Mouse (Mus musculus) limb, embryonic 11.5 days (tissue): Measurements from ENCODE around the gene Slc25a23. TPM values are rescaled to one million over a fixed set of nuclear protein-coding genes. Genes with fewer than 3 reads are reported as not detected.

Experiments used
- ATAC-seq: fragments of 200-750 bp; cut with Nextera tagmentation; 2 replicates; pipeline ENCODE4 v1.8.0; 2017; ENCODE audit warnings: low read depth; ENCODE audit not compliant: insufficient number of reproducible peaks, low FRiP score, low TSS enrichment
- DNase-seq: peaks from one replicate; pipeline ENCODE4 v3.0.0-alpha.2; 2015; ENCODE audit warnings: low spot score
- H3K27ac ChIP-seq: fragments of 300-500 bp; sonication (generic); replicated peaks from 2 replicates; pipeline ENCODE4 v1.5.1; 2014; ENCODE audit warnings: low read depth, mild to moderate bottlenecking, low read length
- H3K27me3 ChIP-seq: fragments of 300-500 bp; sonication (generic); 2 replicates; pipeline ENCODE4 v1.6.1; 2014; ENCODE audit warnings: mild to moderate bottlenecking, low read length, mixed read lengths; ENCODE audit not compliant: control insufficient read depth, insufficient read depth
- H3K36me3 ChIP-seq: fragments of 300-500 bp; sonication (generic); 2 replicates; pipeline ENCODE4 v1.6.1; 2014; ENCODE audit warnings: mild to moderate bottlenecking, low read length, moderate library complexity, mixed read lengths; ENCODE audit not compliant: control insufficient read depth, insufficient read depth
- H3K4me1 ChIP-seq: fragments of 300-500 bp; sonication (generic); 2 replicates; pipeline ENCODE4 v1.6.1; 2014; ENCODE audit warnings: low read length, mixed read lengths; ENCODE audit not compliant: control insufficient read depth, insufficient read depth
- H3K4me2 ChIP-seq: fragments of 300-500 bp; sonication (generic); 2 replicates; pipeline ENCODE4 v1.6.1; 2014; ENCODE audit warnings: low read depth, mild to moderate bottlenecking, moderate library complexity; ENCODE audit not compliant: severe bottlenecking
- H3K4me3 ChIP-seq: fragments of 300-500 bp; sonication (generic); 2 replicates; pipeline ENCODE4 v1.5.1; 2014; ENCODE audit warnings: low read depth, low read length
- H3K9ac ChIP-seq: fragments of 300-500 bp; sonication (generic); 2 replicates; pipeline ENCODE4 v1.6.1; 2014; ENCODE audit warnings: mild to moderate bottlenecking, low read length
- H3K9me3 ChIP-seq: fragments of 300-500 bp; sonication (generic); 2 replicates; pipeline ENCODE4 v1.6.1; 2016; ENCODE audit warnings: low read length; ENCODE audit not compliant: control insufficient read depth
- whole genome bisulfite sequencing: fragments of 180-500 bp; shearing (Covaris S2); extraction: QIAGEN DNeasy Blood & Tissue Kit; methylation state at CpG from one replicate; pipeline ENCODE4 v1.1.7; 2014; 5-methylcytosine and 5-hydroxymethylcytosine counted together
- polyA plus RNA-seq: library from polyadenylated mRNA; unstranded; fragments of >200 nt; fragmentation: Nextera tagmentation; extraction: Ambion mirVana; gene quantifications from 2 replicates; pipeline ENCODE4 v1.2.1, GENCODE M21; 2014

Gene Slc25a23
- polyA plus RNA-seq, 1 experiment from 2014 or later, result 4.5 TPM

- Histone ChIP-seq H3K36me3 (no peaks in the 10 kb centered on the region), H3K27ac (no peak overlapping the region), H3K9ac (no peak overlapping the region), H3K4me3 (no peak overlapping the region), H3K4me1 (no peaks in the 10 kb centered on the region), H3K4me2 (no peak overlapping the region), H3K27me3 (no peaks in the 10 kb centered on the region), H3K9me3 (no peaks in the 10 kb centered on the region)
- DNase-seq (no peak), ATAC-seq (peak; percentile 53; the same call in 1 of the 2 replicates)
- 31% methylated on average over 5 of the region's 5 CpGs for WGBS
Observed at GRCm38 (mm10) chr17:57047406-57047805, 12.3 kb downstream of the Slc25a23 start.

- 76% methylated on average over 8 of the region's 8 CpGs for WGBS
- Histone ChIP-seq H3K36me3 (no peaks in the 10 kb centered on the region), H3K9me3 (no peaks in the 10 kb centered on the region)
Observed at GRCm38 (mm10) chr17:57041554-57041953, 18.1 kb downstream of the Slc25a23 start, which contains the start of gene Slc25a41. Gene Slc25a41 (minus strand): TSS chr17:57041654.

GRCm38 (mm10) chr17:57038978-57039377 lies 20.7 kb downstream of the Slc25a23 start:
- WGBS, result 39% methylated on average over 8 of the region's 8 CpGs
- ATAC-seq, result no peak
- H3K4me2 ChIP-seq, result no peak overlapping the region
- no peak overlapping the region for H3K27ac ChIP-seq
- no peak for DNase-seq
- H3K36me3 ChIP-seq, result no peaks in the 10 kb centered on the region
- H3K4me1 ChIP-seq, result no peaks in the 10 kb centered on the region
- H3K9ac ChIP-seq, result no peak overlapping the region
- no peaks in the 10 kb centered on the region for H3K9me3 ChIP-seq
- H3K4me3 ChIP-seq, result no peak overlapping the region
- peaks cover 8% of the 10 kb centered on the region; the same call in 1 of the 2 replicates for H3K27me3 ChIP-seq

More at GRCm38 (mm10) chr17:57041554-57041953, 18.1 kb downstream of the Slc25a23 start, which contains the start of gene Slc25a41:
- Histone ChIP-seq H3K27me3 (peaks cover 8% of the 10 kb centered on the region; the same call in 1 of the 2 replicates), H3K27ac (no peak within 1 kb of the TSS), H3K4me2 (no peak within 1 kb of the TSS), H3K9ac (no peak within 1 kb of the TSS), H3K4me1 (no peaks in the 10 kb centered on the region), H3K4me3 (no peak within 1 kb of the TSS)
- ATAC-seq, result no peak
- no peak for DNase-seq

- H3K9ac ChIP-seq, result no peak overlapping the region
- 85% methylated on average over 4 of the region's 4 CpGs for WGBS
- H3K4me2 ChIP-seq, result no peak overlapping the region
- H3K4me3 ChIP-seq, result no peak overlapping the region
- no peaks in the 10 kb centered on the region for H3K27me3 ChIP-seq
- no peaks in the 10 kb centered on the region for H3K9me3 ChIP-seq
- no peak for DNase-seq
- H3K4me1 ChIP-seq, result peaks cover 8% of the 10 kb centered on the region
- peaks cover 7% of the 10 kb centered on the region; the same call in 1 of the 2 replicates for H3K36me3 ChIP-seq
- no peak for ATAC-seq
- no peak overlapping the region for H3K27ac ChIP-seq
Observed at GRCm38 (mm10) chr17:57032854-57033253, 26.8 kb downstream of the Slc25a23 start.

- Histone ChIP-seq H3K4me3 (peak overlapping the region; percentile 75), H3K27ac (0 out of 2 replicates have a peak overlapping the region, but pooled peaks have one; percentile 25), H3K9ac (peak overlapping the region; percentile 24; the same call in 1 of the 2 replicates), H3K4me1 (peaks cover 8% of the 10 kb centered on the region), H3K4me2 (peak overlapping the region; percentile 44), H3K27me3 (no peaks in the 10 kb centered on the region), H3K9me3 (no peaks in the 10 kb centered on the region), H3K36me3 (peaks cover 12% of the 10 kb centered on the region; the same call in 1 of the 2 replicates)
- DNase-seq (peak; percentile 98), ATAC-seq (peak; percentile 96)
- WGBS, result 1% methylated on average over 38 of the region's 38 CpGs
Observed at GRCm38 (mm10) chr17:57031661-57032420, 27.8 kb downstream of the Slc25a23 start.

- H3K4me1 ChIP-seq, result peaks cover 8% of the 10 kb centered on the region
- peak within 1 kb of the TSS; percentile 75 for H3K4me3 ChIP-seq
- WGBS, result under 1% methylated on average over 89 of the region's 99 CpGs
- H3K27me3 ChIP-seq, result no peaks in the 10 kb centered on the region
- no peaks in the 10 kb centered on the region for H3K9me3 ChIP-seq
- H3K36me3 ChIP-seq, result peaks cover 15% of the 10 kb centered on the region; the same call in 1 of the 2 replicates
- peak within 1 kb of the TSS; percentile 91 for H3K27ac ChIP-seq
- DNase-seq (peak; percentile 69), ATAC-seq (no peak)
- peak within 1 kb of the TSS; percentile 99 for H3K9ac ChIP-seq
- peak within 1 kb of the TSS; percentile 97 for H3K4me2 ChIP-seq
Observed at GRCm38 (mm10) chr17:57030931-57031660, 28.6 kb downstream of the Slc25a23 start, which contains the start of gene Khsrp. Gene Khsrp (minus strand): TSS chr17:57031522.

GRCm38 (mm10) chr17:57029691-57030090 lies 30.0 kb downstream of the Slc25a23 start:
- 39% methylated on average over 8 of the region's 8 CpGs for WGBS

GRCm38 (mm10) chr17:57027471-57027870 lies 32.2 kb downstream of the Slc25a23 start:
- DNase-seq (no peak), ATAC-seq (no peak)
- Histone ChIP-seq H3K4me2 (no peak overlapping the region), H3K36me3 (peaks cover 47% of the 10 kb centered on the region), H3K4me1 (peaks cover 8% of the 10 kb centered on the region), H3K27ac (no peak overlapping the region), H3K4me3 (no peak overlapping the region), H3K27me3 (no peaks in the 10 kb centered on the region), H3K9me3 (no peaks in the 10 kb centered on the region), H3K9ac (no peak overlapping the region)
- 88% methylated on average over 4 of the region's 4 CpGs for whole genome bisulfite sequencing

More at GRCm38 (mm10) chr17:57029691-57030090, 30.0 kb downstream of the Slc25a23 start:
- H3K4me2 ChIP-seq, result peak overlapping the region; percentile 97
- ATAC-seq (no peak), DNase-seq (no peak)
- peak overlapping the region; percentile 75 for H3K4me3 ChIP-seq
- H3K36me3 ChIP-seq, result peaks cover 28% of the 10 kb centered on the region
- H3K27ac ChIP-seq, result no peak overlapping the region
- no peaks in the 10 kb centered on the region for H3K27me3 ChIP-seq
- peaks cover 8% of the 10 kb centered on the region for H3K4me1 ChIP-seq
- H3K9me3 ChIP-seq, result no peaks in the 10 kb centered on the region
- H3K9ac ChIP-seq, result no peak overlapping the region
